Comparison of ENCODE assay signal across 14 mouse cellular contexts in genomic region chr19:55827613-55828259, GRCm38 (mm10).
DNase-seq lines count a peak whose midpoint lies in the region; ATAC-seq lines count a peak whose summit lies in the region.
"Had no signal": no experiment of that assay in that cellular context is flagged by ENCODE, and none has a peak within 500 bp of the region (broad histone marks: within the 10 kb centered on the region; RNA-seq: fewer than 3 reads in every experiment).

No protein-coding gene starts in this region.

- H3K27me3 ChIP-seq in intestine, embryonic 15.5 days (replicated peaks), result no peaks in the 10 kb centered on the region
- H3K27me3 ChIP-seq: midbrain, embryonic 12.5 days had no signal

- H3K27ac ChIP-seq in intestine, embryonic 15.5 days, result no peak overlapping the region
- H3K27ac ChIP-seq: hindbrain, postnatal 0 days; midbrain, embryonic 12.5 days had no signal

- peaks cover 31% of the 10 kb centered on the region for H3K4me1 ChIP-seq in intestine, embryonic 15.5 days (replicated peaks)

- H3K9ac ChIP-seq in intestine, embryonic 15.5 days, result no peak overlapping the region
- H3K9ac ChIP-seq: forebrain, postnatal 0 days; midbrain, embryonic 12.5 days had no signal

- no peak overlapping the region for H3K4me2 ChIP-seq in intestine, embryonic 15.5 days (replicated peaks)
- H3K4me2 ChIP-seq: heart, embryonic 11.5 days; midbrain, embryonic 12.5 days had no signal

- peak; percentile 48 for DNase-seq in lung, postnatal 36 days
- DNase-seq in lung, postnatal 10 days, result no peak
- peak; percentile 23 for DNase-seq in c-Kit-positive CD71-positive TER-119-negative erythroid progenitor cells, embryonic 14.5 days (ENCODE audit: low read depth)
- DNase-seq in gastrocnemius, adult 18-20 months (ENCODE audit: low spot score), result no peak
- DNase-seq in neural tube, embryonic 10.5 days (ENCODE audit: extremely low spot score, low spot score), result no peak
- DNase-seq: adrenal gland, postnatal 14 days; forebrain, postnatal 0 days; left cerebral cortex, postnatal 4 days; spleen, adult 18-20 months had no signal

- peak; percentile 71 for ATAC-seq in intestine, embryonic 15.5 days
- peak; percentile 86 for ATAC-seq in megakaryocyte-erythroid progenitor cell, adult 5-6 weeks (replicated peaks; ENCODE audit: low FRiP score, low TSS enrichment, poor library complexity, severe bottlenecking)
- ATAC-seq: forebrain, postnatal 0 days; hindbrain, postnatal 0 days had no signal

- H3K4me3 ChIP-seq in intestine, embryonic 15.5 days (replicated peaks), result no peak overlapping the region
- H3K4me3 ChIP-seq: midbrain, embryonic 12.5 days had no signal

- 62% methylated on average over 13 of the region's 13 CpGs for WGBS in intestine, embryonic 15.5 days

- no peaks in the 10 kb centered on the region for H3K9me3 ChIP-seq in intestine, embryonic 15.5 days
- H3K9me3 ChIP-seq: midbrain, embryonic 12.5 days had no signal

- H3K36me3 ChIP-seq in intestine, embryonic 15.5 days, result no peaks in the 10 kb centered on the region

Comparison
In these comparisons a context has a peak if more than half of its experiments do, and no peak if none do; other contexts are left out.
1. DNase-seq: peak in lung, postnatal 36 days (single experiment) and c-Kit-positive CD71-positive TER-119-negative erythroid progenitor cells, embryonic 14.5 days (single experiment); none in lung, postnatal 10 days (single experiment), gastrocnemius, adult 18-20 months (single experiment) and neural tube, embryonic 10.5 days (single experiment).